Mouse (Mus musculus) hindbrain, embryonic 11.5 days (tissue): ENCODE measurements around the gene Dpp6. TPM values are rescaled to one million over a fixed set of nuclear protein-coding genes. Genes with fewer than 3 reads are reported as not detected.

Source experiments
- ATAC-seq: fragments of 200-750 bp; cut with Nextera tagmentation; 2 replicates; pipeline ENCODE4 v1.8.0; 2017; ENCODE audit warnings: mild to moderate bottlenecking, moderate TSS enrichment, moderate library complexity; ENCODE audit not compliant: low FRiP score
- DNase-seq: peaks from one replicate; pipeline ENCODE4 v3.0.0-alpha.2; 2015; ENCODE audit warnings: low spot score
- H3K27ac ChIP-seq: fragments of 300-500 bp; sonication (generic); 2 replicates; pipeline ENCODE4 v1.5.1; 2014; ENCODE audit warnings: mild to moderate bottlenecking, low read depth, low read length
- H3K27me3 ChIP-seq: fragments of 300-500 bp; sonication (generic); 2 replicates; pipeline ENCODE4 v1.6.1; 2014; ENCODE audit warnings: mild to moderate bottlenecking, low read length, moderate library complexity, mixed read lengths; ENCODE audit not compliant: control insufficient read depth, insufficient read depth
- H3K36me3 ChIP-seq: fragments of 300-500 bp; sonication (generic); 2 replicates; pipeline ENCODE4 v1.6.1; 2014; ENCODE audit warnings: mild to moderate bottlenecking, low read length, moderate library complexity, mixed read lengths; ENCODE audit not compliant: control insufficient read depth, insufficient read depth
- H3K4me1 ChIP-seq: fragments of 300-500 bp; sonication (generic); replicated peaks from 2 replicates; pipeline ENCODE4 v1.6.1; 2014; ENCODE audit warnings: low read length, mixed read lengths; ENCODE audit not compliant: control insufficient read depth, insufficient read depth
- H3K4me2 ChIP-seq: fragments of 300-500 bp; sonication (generic); replicated peaks from 2 replicates; pipeline ENCODE4 v1.6.1; 2014; ENCODE audit warnings: mild to moderate bottlenecking, low read depth, low read length
- H3K4me3 ChIP-seq: fragments of 300-500 bp; sonication (generic); 2 replicates; pipeline ENCODE4 v1.5.1; 2014; ENCODE audit warnings: low read depth, low read length
- H3K9ac ChIP-seq: fragments of 300-500 bp; sonication (generic); 2 replicates; pipeline ENCODE4 v1.6.1; 2014; ENCODE audit warnings: low read depth, low read length
- H3K9me3 ChIP-seq: fragments of 300-500 bp; sonication (generic); 2 replicates; pipeline ENCODE4 v1.6.1; 2016; ENCODE audit warnings: low read length; ENCODE audit not compliant: control insufficient read depth
- WGBS: fragments of 180-500 bp; shearing (Covaris S2); extraction: QIAGEN DNeasy Blood & Tissue Kit; methylation state at CpG from one replicate; pipeline ENCODE4 v1.1.7; 2014; 5-methylcytosine and 5-hydroxymethylcytosine counted together
- polyA plus RNA-seq: library from polyadenylated mRNA; unstranded; fragments of >200 nt; fragmentation: Nextera tagmentation; extraction: Ambion mirVana; gene quantifications from 2 replicates; pipeline ENCODE4 v1.2.1, GENCODE M21; 2014

Gene Dpp6
- polyA plus RNA-seq = 13.8 and 16.0 TPM in 2 replicates

- no peaks in the 10 kb centered on the region for H3K9me3 ChIP-seq
- 0 out of 2 replicates have a peak within 1 kb of the TSS, but pooled peaks have one; percentile 19 for H3K9ac ChIP-seq
- 3% methylated on average over 47 of the region's 48 CpGs for WGBS
- H3K4me1 ChIP-seq = peaks cover 3% of the 10 kb centered on the region; the same call in 1 of the 2 replicates
- no peaks in the 10 kb centered on the region for H3K36me3 ChIP-seq
- DNase-seq (peak; percentile 28), ATAC-seq (peak; percentile 59; the same call in 1 of the 2 replicates)
- H3K4me3 ChIP-seq = peak within 1 kb of the TSS; percentile 34
- peaks cover 21% of the 10 kb centered on the region for H3K27me3 ChIP-seq
- H3K27ac ChIP-seq = no peak within 1 kb of the TSS
- H3K4me2 ChIP-seq = peak within 1 kb of the TSS; percentile 63
These were observed at the start of gene Dpp6 for GRCm38 (mm10) chr5:26816975-26817941. Gene Dpp6, plus strand, starts transcription at chr5:26817203.

DNA sequence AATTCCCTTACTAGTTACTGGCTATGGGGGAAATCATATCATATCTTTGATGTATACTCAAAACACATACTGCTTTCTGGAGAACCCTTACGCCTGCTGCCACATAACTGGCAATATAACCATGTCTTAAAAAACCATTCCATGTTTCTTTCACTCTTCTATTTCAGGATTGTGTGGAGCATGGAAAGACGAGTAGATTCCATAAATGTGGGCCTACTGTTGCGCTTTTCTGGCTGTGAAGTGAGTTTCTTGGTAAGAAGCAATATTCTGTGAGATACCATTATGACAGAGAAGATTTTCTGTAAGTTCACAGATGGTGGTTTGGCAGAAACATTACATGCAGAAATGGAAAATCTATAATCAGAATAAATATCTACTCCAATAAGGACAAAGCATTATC is 33.0 kb upstream of the Dpp6 start:
- H3K27me3 ChIP-seq = no peaks in the 10 kb centered on the region
- 77% methylated on average over 3 of the region's 3 CpGs for WGBS

DNA sequence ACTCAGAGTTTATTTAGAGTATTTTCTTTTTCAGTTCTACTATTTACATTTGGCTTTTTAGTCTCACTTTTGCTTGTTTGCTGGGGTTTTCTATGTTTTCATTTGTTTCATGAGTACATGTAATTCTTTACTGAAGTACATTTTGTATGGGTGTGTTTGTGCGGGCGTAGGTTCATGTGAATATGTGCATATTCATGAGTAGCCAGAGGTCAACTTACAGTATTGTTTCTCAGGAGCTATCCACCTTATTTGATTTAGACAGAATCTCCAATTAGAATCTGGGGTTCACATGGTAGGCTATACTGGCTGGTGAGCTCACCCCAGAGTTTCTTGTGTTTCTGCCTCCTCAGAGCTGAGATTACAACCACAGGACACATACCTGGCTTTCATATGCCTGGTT is 21.5 kb upstream of the Dpp6 start:
- Histone ChIP-seq H3K9me3 (no peaks in the 10 kb centered on the region), H3K27me3 (no peaks in the 10 kb centered on the region), H3K27ac (no peak overlapping the region), H3K36me3 (no peaks in the 10 kb centered on the region), H3K4me1 (no peaks in the 10 kb centered on the region), H3K4me3 (no peak overlapping the region), H3K9ac (no peak overlapping the region), H3K4me2 (no peak overlapping the region)
- no peak for DNase-seq
- 94% methylated on average over 2 of the region's 2 CpGs for WGBS
- ATAC-seq = no peak

More for the DNA sequence above, 33.0 kb upstream of the Dpp6 start:
- Histone ChIP-seq H3K4me3 (no peak overlapping the region), H3K36me3 (no peaks in the 10 kb centered on the region), H3K4me1 (no peaks in the 10 kb centered on the region), H3K9me3 (no peaks in the 10 kb centered on the region), H3K4me2 (no peak overlapping the region), H3K9ac (no peak overlapping the region), H3K27ac (no peak overlapping the region)
- DNase-seq (no peak), ATAC-seq (no peak)

DNA sequence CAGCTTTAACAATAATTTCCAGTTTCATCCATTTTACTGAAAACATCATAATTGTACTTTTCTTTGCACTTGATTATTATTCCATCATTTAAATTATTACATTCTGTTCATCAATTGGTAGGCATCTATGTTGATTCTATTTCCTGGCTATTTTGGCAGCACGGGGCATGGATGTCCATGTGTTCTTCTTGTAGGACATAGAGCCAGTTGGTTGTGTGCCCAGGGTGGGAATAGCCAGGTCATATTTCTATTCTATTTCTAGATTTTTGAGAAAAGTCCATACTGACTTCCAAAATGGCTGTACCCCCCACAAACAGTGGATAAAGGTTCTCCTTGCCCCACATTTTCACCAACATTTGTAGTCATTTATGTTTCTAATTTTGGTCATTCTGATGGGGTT is 19.0 kb downstream of the Dpp6 start:
- DNase-seq = no peak
- Histone ChIP-seq H3K27me3 (no peaks in the 10 kb centered on the region), H3K9ac (no peak overlapping the region), H3K4me2 (no peak overlapping the region), H3K9me3 (no peaks in the 10 kb centered on the region), H3K36me3 (no peaks in the 10 kb centered on the region), H3K4me1 (no peaks in the 10 kb centered on the region), H3K4me3 (no peak overlapping the region), H3K27ac (no peak overlapping the region)
- no peak for ATAC-seq
- 96% methylated on average over 1 of the region's 1 CpGs for WGBS

GRCm38 (mm10) chr5:26841151-26841550 is 24.1 kb downstream of the Dpp6 start:
- no peak for DNase-seq
- no peak overlapping the region for H3K4me3 ChIP-seq

GRCm38 (mm10) chr5:26854746-26855145 is 37.7 kb downstream of the Dpp6 start:
- Histone ChIP-seq H3K4me2 (no peak overlapping the region), H3K27me3 (no peaks in the 10 kb centered on the region), H3K4me1 (no peaks in the 10 kb centered on the region), H3K27ac (no peak overlapping the region), H3K36me3 (no peaks in the 10 kb centered on the region), H3K4me3 (no peak overlapping the region), H3K9me3 (no peaks in the 10 kb centered on the region), H3K9ac (no peak overlapping the region)
- WGBS = 71% methylated on average over 4 of the region's 4 CpGs
- DNase-seq (no peak), ATAC-seq (no peak)

More at GRCm38 (mm10) chr5:26841151-26841550, 24.1 kb downstream of the Dpp6 start:
- Histone ChIP-seq H3K27me3 (no peaks in the 10 kb centered on the region), H3K4me1 (no peaks in the 10 kb centered on the region), H3K9me3 (no peaks in the 10 kb centered on the region), H3K36me3 (no peaks in the 10 kb centered on the region), H3K9ac (no peak overlapping the region), H3K4me2 (no peak overlapping the region), H3K27ac (no peak overlapping the region)
- WGBS = 21% methylated on average over 4 of the region's 4 CpGs
- no peak for ATAC-seq

GRCm38 (mm10) chr5:26875449-26875848 is 58.4 kb downstream of the Dpp6 start:
- H3K9me3 ChIP-seq = no peaks in the 10 kb centered on the region
- H3K36me3 ChIP-seq = no peaks in the 10 kb centered on the region
- H3K9ac ChIP-seq = no peak overlapping the region
- no peak overlapping the region for H3K4me2 ChIP-seq
- no peaks in the 10 kb centered on the region for H3K27me3 ChIP-seq
- no peak for DNase-seq
- no peak for ATAC-seq
- H3K27ac ChIP-seq = no peak overlapping the region
- H3K4me3 ChIP-seq = no peak overlapping the region
- H3K4me1 ChIP-seq = no peaks in the 10 kb centered on the region

DNA sequence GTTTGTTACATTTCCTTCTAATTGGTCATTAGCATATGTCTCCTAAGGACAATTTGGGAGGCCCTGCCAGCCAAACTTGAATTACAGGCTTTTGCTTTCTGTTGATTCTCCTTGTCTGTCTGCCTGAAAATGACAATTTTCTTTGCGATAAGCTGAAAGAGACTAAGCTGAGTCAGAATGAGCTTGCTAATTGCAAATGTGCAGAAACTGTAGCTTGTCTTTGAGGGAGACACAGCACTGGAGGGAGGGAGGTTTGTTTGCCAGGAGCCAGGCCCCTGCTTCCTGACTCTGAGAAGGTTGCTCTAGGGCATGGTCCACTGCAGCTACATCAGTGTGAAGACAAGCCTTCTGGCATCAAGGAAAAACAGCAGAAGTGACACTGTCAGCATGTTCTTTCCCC is 70.5 kb downstream of the Dpp6 start:
- H3K27me3 ChIP-seq = no peaks in the 10 kb centered on the region
- no peak overlapping the region for H3K4me3 ChIP-seq
- no peak overlapping the region for H3K27ac ChIP-seq
- ATAC-seq (no peak), DNase-seq (no peak)
- H3K4me1 ChIP-seq = no peaks in the 10 kb centered on the region
- no peak overlapping the region for H3K9ac ChIP-seq
- H3K4me2 ChIP-seq = no peak overlapping the region
- H3K9me3 ChIP-seq = no peaks in the 10 kb centered on the region
- H3K36me3 ChIP-seq = no peaks in the 10 kb centered on the region
- WGBS = 82% methylated on average over 1 of the region's 1 CpGs

DNA sequence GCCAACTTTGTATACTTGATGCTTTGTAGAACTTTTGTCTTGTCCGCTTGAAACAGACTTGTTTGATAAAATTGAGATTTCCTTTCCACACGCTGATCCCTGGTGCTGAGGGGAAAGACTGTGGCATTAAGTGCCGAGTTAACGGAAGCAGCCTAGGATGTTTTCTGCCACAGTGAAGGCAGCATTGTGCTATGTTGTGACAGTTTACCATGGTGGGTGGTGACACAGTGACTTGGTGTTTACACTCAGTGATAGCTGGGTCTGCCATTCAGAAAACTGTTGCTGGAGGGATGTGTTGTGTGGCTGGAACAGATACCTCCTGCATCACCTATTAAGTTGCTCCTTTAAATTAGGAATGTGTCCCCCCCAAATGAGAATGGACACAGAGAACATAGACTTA is 71.1 kb downstream of the Dpp6 start:
- 84% methylated on average over 4 of the region's 4 CpGs for WGBS
- Histone ChIP-seq H3K27ac (no peak overlapping the region), H3K9me3 (no peaks in the 10 kb centered on the region), H3K4me3 (no peak overlapping the region), H3K9ac (no peak overlapping the region), H3K4me1 (no peaks in the 10 kb centered on the region), H3K4me2 (no peak overlapping the region), H3K27me3 (no peaks in the 10 kb centered on the region), H3K36me3 (no peaks in the 10 kb centered on the region)
- ATAC-seq = no peak
- no peak for DNase-seq
